Mouse (Mus musculus) erythroblast, embryonic 14.5 days (primary cell): ENCODE measurements around the gene Wwp2.

Experiments
- GATA1 ChIP-seq: IDR thresholded peaks from 2 replicates; pipeline ENCODE4 v1.6.1; 2012; ENCODE audit warnings: low read length, inconsistent platforms, mixed read lengths
- TAL1 ChIP-seq: IDR thresholded peaks from 3 replicates; pipeline ENCODE4 v1.6.1; 2012; ENCODE audit warnings: low read length, inconsistent platforms, mixed read lengths

- TF ChIP-seq GATA1 = no peak
- TF ChIP-seq TAL1 = no peak
Observed at GRCm38 (mm10) chr8:107544651-107545174, 108.5 kb downstream of the Wwp2 start.
